Mouse (Mus musculus): ENCODE measurements around the gene Kcnk1.

Kcnk1 gene

DNA sequence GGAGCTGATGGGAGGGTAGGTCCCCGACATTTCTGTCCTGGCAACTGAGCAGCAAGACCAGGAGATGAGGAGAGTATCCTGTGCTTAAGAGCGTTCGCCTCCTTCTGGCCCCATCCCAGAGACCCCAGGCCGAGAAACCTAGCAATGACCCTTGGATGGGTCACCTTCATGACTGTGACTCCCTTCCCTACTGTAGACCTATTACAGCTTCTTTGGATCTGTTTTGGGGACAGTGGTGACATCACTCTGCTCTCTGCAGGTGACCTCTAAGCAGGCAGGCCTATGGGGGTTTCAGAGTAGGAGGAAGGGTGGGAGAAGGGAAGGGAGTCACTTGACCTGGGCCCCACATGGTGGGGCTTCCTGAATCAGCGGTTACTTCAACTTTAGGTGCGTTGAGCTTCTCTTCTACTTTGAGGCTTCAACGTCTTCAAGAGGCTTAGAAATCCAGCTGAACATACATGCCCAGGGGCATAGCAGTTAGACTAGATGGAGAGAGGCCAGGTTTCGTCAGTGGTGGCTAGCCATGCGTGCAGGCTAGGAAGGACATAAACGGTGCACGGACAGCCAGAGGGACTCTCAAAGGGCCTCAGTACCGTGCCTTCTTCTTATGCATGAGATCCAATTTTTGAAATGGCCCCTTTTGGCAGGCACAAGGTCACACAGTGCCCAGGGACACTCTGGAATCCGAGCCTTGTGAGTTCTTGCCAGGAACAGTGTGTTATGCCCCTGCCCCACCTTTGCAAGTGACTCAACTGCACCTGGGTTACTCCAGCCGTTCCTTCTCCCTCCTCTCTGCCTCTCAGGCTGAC is 1.3 kb downstream of the Kcnk1 start:
- no peak for DNase-seq (ENCODE audit: low spot score)

DNA sequence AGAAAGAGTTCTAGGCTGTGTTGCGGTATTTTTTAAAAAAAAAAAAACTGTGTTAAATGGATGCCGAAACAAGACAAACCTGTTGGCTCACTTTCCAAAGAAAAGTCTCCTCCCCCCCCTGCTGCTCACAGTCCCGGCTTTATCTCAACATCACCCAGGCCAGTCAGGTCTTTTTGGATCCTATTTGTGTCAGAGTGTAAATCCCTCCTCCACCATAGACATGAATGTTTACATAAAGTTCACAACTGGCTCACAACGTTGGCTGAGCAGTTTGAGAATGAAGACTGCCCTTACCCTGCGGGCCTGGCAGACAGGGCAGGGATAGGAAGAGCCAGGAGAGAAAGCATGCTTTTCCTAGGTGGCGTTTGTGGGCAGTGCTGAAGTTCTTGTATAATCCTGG is 2.0 kb downstream of the Kcnk1 start:
- DNase-seq (ENCODE audit: low spot score), result no peak

DNA sequence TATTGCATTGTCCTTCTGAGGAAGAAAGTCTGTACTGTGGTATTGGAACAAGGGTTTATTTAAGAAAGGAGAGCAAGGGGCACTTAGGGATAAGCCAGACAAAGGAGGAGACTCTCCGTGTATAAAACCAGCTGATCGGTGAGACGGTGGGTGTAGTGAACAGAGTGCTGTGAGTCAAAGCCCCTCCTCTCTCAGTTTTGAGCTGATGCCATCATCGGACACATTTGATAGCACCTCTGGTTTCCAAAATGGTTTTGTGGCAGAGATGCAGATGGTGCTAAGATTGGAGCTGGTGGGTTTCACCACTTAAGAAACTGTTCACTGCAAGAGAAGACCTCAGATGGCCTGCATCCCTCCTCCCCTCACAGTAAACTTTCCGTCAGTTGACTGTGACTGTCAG is 2.6 kb downstream of the Kcnk1 start:
- DNase-seq (ENCODE audit: low spot score), result no peak

DNA sequence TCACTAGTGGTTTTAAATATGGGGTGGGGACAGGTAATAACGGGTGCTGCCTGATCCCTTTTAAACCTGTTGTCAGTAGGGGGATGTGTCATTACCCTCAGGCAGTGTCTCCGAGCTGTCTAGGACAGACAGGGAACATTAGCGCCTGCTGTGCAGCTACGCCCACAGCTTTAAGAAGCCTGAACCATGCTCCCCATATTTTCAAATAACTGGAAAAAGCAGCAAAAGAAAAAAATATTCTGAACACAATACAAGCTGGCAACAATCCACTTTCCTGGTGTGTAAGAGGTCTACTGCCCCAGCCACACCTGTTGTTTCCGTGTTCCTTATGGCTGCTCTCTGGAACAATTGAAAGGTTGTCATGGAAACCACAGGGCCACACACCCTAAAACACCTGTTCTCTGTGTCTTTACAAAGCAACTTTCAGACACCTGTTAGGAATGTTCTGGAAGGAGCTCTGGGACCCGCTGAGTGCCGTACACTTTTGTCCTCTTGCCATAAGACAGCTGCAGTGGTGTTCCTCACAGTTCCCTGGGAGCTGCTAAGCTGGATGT is 4.9 kb downstream of the Kcnk1 start:
- no peak for DNase-seq (ENCODE audit: low spot score)

DNA sequence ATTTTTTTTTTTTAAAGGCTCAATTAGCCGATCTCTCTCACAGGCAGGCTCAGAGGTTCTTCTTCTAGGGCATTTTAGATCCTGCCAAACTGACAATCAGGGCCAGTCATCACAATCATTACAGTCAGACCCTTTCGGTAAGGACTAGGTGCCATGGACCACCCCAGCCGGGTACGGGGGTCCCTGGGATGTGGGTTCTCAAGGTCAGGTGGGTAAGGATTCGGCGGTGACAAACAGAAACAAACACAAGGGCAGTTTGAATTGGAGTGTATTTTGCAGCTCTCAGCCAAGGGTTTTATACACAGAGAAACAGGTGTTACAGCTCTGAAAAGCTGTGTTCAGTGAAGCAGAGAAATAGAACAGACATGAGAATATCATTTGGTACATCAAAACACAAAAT is 8.6 kb downstream of the Kcnk1 start:
- no peak for DNase-seq (ENCODE audit: low spot score)

DNA sequence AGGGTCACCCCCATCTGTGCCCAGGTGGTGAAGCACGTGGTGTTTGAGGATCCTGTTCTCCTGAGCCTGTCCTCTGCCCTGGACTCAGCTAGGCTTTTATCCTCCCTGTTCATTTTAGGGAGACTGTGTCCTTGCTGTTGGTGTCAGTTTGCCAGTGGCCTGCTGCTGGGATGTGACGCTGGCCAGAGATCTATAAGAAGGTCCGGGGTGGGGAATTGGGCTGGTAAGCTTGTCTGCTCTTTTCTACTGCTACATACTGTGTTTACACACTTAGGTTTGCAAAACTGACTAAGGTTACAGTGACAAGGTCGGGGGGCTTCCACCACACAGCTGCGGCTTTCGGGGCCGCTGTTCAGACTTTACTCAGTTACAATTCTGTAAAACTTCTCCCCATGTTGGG is 10.0 kb downstream of the Kcnk1 start:
- no peak for DNase-seq (ENCODE audit: low spot score)

DNA sequence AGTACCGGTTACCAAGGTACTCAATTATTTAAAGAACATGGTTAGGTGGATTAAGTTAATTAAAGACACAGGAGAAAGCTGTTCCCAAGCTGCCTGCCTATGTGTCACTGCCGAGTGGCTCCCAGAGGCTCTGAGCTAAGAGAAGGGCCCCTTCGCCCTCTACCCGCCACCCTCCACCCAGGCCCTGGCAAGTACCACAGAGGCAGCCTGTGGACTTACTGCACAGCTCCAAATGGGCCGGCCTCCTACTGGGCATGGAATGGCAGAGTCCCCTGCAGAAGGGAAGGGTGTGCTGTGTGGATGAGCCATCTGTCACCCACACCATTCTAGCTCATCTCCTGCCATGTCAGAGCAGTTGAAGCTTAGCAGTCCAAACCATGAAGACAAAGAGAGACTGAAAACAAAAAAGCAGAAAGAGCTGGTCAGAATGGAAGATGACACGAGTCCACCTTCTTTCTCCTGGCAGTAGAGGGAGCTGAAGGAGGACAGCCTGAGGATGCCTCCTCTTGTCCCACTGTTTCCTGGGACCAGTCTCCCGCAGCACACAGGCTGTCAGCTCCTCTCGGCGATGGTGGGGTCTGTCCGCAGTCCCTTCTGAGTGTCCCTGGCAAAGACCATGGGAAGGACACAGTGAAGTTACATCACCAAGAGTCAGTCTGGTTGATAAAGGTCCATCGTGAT is 11.5 kb downstream of the Kcnk1 start:
- no peak for DNase-seq (ENCODE audit: low spot score)

DNA sequence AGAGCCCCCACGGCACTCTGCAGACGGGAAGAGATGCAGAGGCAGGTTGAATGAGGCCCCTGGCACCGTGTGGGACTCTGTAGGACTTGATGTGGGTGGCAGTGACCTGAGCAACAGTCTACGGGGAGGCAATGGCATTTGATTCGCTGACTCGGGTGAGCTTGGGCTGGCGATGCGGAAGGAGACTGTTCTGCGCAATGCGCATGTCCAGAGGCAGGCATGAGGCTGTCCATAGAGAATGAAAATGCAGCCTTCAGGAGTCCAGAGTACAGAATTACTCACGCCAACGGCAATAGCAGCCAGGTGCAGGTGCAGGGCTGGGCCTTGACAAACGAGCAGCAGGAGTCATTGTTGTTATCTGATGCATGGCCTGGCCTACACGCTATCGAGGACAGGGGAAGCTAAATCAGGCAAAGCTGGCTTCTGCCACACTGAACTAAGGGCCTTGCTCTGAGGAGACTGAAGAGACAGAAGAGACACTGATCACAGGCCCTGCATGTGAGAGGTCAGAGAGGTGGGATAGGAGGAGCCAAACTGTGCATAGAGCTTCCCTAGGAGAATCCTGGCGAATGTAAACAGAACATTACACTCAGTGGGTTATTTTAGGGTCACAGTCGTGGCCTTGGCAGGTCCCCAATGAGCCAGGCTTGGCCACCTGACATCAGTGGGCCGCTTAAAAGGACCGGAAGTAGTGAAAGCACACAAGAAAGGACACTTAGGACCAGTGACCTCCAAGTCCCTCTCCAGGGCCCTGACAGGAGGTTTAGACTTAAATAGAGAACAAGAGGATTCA is 12.8 kb downstream of the Kcnk1 start:
- no peak for DNase-seq (ENCODE audit: low spot score)

DNA sequence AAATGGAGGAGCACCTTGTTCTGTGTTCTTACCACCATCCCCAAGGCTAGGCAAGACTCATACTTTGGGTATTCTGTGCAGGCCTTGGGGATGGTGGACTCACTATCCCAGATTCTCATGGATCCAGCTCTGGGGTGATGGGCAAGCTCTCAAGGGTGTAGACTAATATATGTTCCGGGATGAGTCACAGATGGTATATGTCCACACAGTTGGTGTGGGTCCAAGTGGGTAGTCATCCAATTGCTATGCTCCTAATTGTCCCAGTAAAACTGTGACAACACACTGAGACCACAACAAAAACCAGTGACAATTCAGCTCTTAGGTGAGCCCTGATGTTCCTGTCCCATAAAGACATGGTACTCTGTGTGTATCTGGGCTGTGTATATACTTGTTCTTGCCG is 14.0 kb downstream of the Kcnk1 start:
- no peak for DNase-seq (ENCODE audit: low spot score)

DNA sequence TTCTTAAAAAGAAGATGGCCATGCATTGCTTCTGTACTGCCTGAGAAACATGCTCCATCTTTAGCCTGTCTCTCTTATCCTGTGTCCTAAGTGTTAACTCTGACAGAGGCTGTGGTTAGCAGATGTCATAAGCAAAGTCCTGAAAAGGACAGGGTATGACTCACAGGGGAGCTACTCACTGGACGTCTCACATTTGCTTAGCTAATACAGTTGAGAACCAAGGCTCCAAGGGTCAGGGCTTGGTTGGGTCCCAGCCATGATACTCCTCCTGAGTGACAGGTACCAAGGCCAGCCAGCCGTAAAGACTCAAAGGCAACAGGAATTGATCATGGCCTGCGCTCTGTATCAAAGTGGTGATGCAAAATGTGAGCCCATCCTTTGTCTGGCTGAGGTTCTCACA is 15.9 kb downstream of the Kcnk1 start:
- no peak for DNase-seq (ENCODE audit: low spot score)

DNA sequence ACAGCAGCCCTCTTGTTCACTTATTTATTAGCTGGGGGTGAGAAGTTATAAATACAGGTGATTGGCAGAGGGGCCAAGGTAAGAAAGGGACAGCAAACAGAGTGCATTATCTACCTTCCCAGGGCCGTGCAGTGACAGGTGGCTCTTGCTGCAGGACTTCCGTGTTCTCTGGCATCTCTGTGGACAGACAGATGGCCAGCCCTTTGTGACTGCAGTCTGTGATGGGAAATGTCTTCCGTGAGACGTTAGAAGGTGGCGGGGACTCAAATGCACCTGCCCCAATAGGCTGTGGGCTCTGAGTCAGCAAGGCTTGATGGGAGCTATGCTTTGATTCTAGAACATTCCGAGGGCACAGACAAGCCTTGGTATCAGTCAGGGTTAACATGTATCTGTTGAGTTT is 17.4 kb downstream of the Kcnk1 start:
- no peak for DNase-seq (ENCODE audit: low spot score)

DNA sequence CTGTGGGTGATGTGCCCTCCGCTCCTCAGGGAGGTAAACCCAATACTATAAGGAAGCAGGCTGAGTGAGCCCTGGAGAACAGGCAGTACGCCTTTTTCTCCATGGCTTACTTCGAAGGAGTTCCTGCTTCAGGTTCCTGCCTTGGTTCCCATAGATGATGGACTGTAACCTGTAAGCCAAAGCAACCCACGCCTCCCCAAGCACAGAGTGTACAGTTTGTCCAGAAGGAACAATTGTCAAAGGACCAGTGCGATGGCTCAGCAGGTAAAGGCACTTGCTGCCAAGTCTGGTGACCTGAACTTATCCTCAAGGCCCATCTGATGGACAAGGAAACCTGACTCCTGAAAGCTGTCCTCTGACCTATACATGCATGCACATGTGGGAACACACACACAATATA is 18.7 kb downstream of the Kcnk1 start:
- DNase-seq (ENCODE audit: low spot score), result no peak

DNA sequence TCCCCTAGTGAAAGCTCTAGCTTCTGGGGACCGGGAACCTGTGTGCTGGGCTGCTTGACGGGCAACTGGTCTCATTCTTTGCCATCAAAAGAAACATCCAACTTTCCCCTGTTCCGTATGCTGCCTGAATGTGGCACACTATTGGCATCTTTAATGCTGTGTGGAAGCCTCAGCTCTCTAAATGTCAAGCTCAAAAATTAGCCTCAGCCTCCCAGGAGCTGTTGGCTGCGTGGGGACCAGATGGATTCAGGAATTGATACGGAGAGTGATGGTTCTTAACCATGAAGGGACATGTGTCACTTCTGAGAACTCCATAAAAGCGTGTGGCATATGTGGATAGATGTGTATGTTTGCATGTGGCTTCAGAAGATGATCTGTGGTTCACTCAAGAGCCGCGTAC is 27.0 kb downstream of the Kcnk1 start:
- no peak for DNase-seq (ENCODE audit: low spot score)

DNA sequence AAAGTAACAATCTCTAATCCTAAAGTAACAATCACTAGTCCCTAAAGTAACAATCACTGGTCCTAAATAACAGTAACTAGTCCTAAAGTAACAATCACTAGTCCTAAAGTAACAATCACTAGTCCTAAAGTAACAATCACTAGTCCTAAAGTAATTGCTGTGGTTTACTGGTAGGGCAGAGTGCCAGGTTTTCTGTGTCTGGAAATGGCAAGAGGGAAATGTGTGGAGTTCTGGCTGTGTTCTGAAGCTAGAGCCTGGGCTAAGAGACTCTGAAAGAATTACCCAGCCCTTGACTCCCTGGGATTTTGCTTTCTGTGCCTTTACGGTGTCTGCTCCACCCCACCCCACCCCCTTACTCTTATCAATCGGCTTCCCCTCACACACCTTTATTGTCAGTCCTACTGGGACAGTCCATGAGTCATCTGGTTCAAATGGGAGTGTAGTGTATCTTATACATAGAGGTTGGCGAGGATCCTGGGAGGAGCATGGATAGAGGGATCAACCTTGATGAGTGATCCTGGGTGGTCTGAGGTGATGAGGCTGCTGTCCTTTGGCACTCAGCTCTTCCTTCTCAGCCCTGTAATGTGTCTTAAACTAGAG is 28.8 kb downstream of the Kcnk1 start:
- no peak for DNase-seq (ENCODE audit: low spot score)

DNA sequence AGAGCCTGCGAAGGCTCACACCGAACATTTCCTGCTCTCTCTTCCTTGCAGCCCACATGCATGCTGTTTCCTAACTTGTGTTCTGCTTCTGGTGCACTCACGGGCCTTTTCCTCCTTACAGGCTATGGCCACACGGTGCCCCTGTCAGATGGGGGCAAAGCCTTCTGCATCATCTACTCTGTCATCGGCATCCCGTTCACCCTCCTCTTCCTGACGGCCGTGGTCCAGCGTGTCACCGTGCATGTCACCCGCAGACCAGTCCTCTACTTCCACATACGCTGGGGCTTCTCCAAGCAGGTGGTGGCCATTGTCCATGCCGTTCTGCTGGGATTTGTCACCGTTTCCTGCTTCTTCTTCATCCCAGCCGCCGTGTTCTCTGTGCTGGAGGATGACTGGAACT is 29.9 kb downstream of the Kcnk1 start:
- no peak for DNase-seq (ENCODE audit: low spot score)

DNA sequence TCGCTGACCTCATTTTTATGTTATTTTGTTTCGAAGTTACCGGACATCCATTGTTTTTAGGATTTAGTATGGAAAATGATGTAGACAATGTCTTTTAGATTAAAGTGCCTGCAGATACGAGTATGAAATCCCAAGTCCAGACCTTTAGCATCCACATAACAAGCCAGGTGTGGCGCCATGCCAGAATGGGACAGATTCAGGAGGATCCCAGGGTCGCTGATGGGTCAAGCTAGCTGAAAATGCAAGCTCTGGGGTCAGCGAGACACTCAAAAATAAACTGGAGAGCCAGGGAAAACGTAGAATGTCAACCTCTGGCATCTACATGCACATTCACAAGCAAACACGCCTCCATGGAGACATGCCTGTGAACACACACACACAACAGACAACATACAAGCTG is 31.2 kb downstream of the Kcnk1 start:
- no peak for DNase-seq (ENCODE audit: low spot score)

DNA sequence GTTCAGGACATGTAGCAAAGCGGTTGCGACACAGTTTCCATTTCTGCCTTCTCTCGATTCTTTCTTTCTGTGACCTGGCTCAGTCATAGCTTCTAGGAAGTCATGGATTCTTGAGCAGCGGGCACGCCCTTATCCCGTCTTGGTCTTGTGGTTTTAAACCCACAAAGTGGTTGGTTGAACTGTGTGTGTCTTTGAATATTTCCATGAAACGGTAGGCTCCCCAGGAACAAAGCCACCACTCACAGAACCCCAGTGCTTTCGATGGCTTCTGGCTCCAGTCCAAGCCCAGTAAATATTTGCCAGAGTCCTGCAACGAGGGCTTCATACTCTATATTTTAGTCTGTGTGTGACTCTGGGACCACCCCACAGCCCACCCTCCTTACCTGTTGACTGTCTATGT is 31.6 kb downstream of the Kcnk1 start:
- no peak for DNase-seq (ENCODE audit: low spot score)

DNA sequence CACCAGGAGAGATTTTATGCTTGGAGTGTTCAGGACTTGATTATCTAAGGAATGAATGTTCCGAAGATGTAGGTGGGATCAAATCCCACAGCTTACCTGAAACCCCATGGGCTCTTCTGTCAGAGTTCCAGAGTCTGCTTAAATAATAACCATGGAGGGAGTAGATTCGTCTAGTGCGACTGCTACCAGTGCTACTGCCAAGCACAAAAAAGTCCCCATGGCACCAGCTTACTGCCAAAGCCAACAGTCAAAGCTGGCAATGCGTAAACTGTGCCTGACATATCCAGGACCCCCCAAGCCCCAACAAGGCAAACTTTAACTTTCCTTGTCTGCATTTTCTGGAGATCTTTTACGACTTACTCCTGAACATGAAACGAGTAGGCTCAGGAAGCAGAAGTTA is 32.5 kb downstream of the Kcnk1 start:
- no peak for DNase-seq (ENCODE audit: low spot score)

DNA sequence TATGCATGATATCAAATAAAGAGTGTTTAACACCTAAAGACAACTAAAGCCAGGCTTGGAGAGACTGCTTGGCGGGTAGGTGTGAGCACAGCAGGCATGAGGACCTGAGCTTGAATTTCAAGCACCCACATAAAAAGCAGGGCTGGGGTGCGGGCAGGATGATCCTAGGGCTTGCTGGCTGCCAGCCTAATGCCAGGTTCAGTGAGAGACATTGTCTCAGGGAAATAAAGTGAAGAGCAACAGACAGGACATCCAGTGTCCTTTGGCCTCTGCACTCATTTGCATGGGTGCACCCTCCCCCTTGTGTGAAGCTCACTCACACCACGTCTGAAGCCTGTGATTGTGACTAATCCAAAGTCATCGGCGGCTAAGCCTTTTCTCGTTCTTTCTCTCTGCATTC is 34.0 kb downstream of the Kcnk1 start:
- no peak for DNase-seq (ENCODE audit: low spot score)

DNA sequence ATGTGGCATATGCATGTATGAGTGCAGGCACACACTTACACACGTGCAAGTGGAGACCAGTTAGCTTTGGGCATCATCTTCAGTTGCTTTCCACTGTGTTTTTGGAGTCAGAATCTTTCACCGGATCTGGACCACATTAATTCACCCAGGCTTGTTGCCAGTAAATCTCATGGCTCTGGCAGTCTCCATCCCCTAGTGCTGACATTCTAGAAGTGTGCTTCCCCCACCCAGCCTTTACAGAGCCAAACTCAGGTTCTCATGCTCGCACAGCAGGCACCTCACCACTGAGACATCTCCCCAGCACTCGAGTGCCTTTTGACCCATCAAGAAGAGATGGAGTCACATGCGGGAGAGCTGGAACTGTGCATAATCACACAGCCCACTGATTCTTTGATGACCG is 37.8 kb downstream of the Kcnk1 start:
- DNase-seq (ENCODE audit: low spot score), result no peak

DNA sequence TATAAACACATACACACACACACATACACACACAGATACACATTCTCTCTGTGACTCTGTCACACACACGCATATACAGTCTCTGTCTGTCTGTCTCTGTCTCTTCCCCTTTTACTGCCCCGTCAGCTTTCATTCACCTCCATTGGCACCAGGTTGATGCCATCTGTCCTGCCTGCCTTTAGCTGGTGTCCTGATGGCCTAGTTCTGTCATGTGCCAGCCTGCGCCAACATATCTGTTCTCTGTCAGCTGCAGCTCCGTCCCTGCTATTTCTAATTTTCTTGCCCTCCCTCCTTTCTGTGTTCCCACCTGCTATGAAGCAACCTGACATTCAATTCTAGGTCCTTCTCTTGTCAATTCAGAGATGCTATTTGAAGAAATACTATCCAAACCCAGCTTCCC is 40.1 kb downstream of the Kcnk1 start:
- DNase-seq (ENCODE audit: low spot score), result no peak

DNA sequence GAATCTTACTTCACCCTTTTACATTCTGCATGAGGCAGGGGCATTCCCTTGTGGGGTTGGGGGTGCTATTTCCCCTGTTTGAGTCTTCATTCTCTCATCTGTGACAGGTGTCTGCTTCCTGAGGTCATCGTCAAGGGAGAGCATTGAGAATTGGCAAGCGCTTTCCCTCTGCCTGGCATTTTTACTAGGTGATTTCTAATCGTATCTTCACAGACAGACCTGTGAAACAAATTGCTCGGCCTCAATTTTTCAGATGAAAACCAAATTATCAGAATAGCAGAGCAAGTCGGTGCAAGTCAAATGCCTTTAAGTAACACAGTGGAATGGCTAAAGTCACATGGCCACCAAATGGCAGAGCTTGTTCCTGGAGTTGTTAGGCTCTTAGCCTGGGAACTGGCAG is 41.4 kb downstream of the Kcnk1 start:
- DNase-seq (ENCODE audit: low spot score), result no peak
